Mouse (Mus musculus) common myeloid progenitor, adult 5-6 weeks (primary cell): ENCODE data around the gene Fer. TPM values are rescaled to one million over a fixed set of nuclear protein-coding genes. Genes with fewer than 3 reads are reported as not detected.
A peak's percentile ranks its signal among the peaks of the same experiment; 100 is the strongest.

Experiments used
- ATAC-seq: replicated peaks from 2 replicates; pipeline ENCODE4 v1.8.0; 2016; ENCODE audit warnings: low read depth, mild to moderate bottlenecking, moderate TSS enrichment, inconsistent platforms; ENCODE audit not compliant: poor library complexity, severe bottlenecking
- total RNA-seq: library from RNA; stranded (forward); fragments of 200-1000, 187-1606 nt; gene quantifications from 2 replicates; pipeline ENCODE4 v1.2.3, GENCODE M21; 2017

Gene Fer
- total RNA-seq, 1 experiment from 2014 or later = 13.6 TPM

DNA sequence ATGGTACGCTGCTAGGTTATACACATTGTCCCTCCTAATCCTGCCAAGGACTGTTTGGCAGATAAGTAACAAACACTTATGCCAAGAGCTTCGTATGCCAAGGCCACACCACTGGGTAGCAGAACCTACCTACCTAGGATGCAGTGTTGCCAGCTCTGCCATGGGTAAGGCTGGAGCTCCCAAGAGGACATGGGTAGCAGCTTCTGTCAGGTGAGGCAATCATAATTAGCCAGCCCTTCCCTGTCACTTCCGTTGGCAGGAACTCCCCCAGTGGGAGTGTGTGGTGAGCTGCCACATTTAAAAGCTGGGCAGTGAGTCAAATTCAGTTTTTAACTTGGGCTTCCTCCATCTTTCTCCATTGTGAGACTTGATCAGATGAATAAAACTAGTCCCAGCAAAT is 267.5 kb downstream of the Fer start:
- peak; percentile 90 for ATAC-seq

DNA sequence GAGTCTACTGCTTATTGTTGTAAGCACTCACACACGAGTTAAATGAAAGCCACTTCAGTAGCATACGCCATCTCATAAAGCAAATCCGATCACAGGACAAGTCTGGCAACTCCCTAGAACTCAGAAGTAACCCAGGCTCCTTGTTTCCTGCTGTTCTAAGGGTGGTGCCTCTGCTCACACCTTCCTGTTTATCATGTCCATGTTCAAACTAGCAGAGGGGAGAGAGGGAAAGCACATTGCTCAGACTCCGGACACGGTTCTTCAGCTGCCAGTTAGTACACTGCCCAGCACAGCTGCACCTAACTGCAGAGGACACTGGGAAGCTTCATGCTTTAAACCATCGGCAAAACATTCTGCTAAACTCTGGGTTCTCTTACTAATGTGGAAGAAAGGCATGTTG is 269.3 kb downstream of the Fer start:
- ATAC-seq = no peak

GRCm38 (mm10) chr17:64135941-64136650 is 273.2 kb downstream of the Fer start:
- ATAC-seq = no peak

GRCm38 (mm10) chr17:64138036-64138717 is 275.3 kb downstream of the Fer start:
- no peak for ATAC-seq

DNA sequence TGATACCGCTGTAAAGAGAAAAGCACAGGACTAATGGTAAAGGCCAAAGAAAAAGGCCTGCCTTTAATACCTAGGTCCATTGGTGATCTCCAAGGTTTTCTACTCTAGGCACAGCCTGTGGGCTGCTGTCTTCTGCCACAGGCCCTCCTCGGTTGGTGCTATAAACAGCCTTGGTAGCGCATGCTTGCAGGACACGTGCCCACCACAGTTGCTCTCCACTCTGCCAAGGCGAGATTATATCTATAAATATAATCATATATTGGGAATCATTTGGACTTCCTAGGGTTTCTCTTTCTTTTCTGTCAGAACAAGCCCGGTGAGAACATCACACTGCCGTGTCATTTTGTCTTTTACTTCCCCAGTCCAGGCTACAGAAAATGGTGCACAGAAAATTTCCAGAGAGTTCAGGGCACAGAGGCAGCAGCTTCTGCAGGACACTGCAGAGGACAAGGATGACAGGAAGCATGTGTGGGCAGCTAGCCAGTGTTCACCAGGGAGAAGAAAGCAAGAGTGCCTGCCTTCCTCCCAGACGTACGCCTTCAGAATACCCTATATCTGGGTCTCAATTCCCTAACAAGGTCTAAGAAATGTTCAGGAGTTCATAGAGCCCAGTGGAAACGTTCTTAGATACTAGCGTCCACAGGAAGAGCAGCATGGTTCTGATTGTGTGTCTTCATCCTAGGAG is 276.5 kb downstream of the Fer start:
- no peak for ATAC-seq

GRCm38 (mm10) chr17:64140063-64140850 is 277.4 kb downstream of the Fer start:
- no peak for ATAC-seq

- ATAC-seq = no peak
Observed at GRCm38 (mm10) chr17:64141856-64142255, 279.0 kb downstream of the Fer start.

DNA sequence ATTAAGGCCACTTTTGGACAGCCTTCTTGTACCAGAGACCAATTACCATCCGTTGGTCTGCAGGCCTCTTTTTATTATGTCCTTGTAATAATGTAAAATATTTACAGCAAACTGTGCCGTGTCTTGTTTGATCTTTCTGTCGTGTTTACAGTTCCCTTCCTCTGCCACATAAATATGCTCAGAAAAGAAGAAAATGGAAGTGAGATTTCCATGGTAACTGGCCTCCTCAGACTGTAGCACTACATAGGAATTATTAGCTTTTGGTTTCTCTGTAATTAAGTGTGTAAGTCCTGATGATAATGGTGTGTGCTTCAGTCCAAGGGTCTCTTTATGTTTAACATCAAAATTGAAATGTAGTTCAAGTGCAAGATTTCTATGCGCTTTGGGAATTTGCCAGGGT is 283.5 kb downstream of the Fer start:
- ATAC-seq = no peak

- ATAC-seq = no peak
Observed at GRCm38 (mm10) chr17:64150717-64151116, 287.9 kb downstream of the Fer start.

DNA sequence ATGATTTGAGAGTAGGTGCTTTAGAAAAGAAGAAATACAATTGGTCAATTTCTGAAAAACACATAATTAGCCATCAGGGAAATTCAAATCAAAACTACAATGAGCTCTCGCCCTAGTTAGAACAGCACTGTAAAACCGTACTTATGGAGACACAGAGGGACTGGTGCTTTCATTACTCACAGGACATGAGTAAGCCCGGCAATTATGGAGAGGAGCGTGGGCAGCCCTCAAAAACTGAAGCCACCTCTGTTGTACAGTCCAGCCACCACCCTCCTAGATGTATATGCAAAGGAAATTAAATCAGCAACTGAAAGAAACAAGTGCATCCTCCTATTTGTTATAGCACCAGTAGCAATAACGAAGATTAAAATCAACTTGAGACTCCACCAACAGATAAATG is 304.9 kb downstream of the Fer start:
- ATAC-seq = no peak

DNA sequence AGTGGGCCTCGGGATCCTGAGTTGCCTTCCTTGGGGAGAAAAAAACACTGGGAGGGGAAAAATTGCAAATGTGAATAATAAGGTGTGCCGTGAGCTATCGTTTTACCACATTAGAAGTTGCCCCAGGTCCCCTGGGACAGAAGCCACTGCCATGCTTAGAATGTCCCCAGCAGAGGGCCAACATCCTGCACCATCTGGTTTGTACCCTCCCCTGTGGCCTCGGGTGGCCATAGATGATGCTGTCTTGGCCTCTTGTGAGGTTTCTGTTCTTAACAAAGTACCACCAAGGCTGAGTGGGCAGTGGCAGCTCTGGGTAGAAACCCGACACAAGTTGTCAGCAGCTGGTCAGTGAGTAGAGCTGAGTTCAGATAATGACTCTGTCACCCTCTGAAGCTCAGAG is 307.2 kb downstream of the Fer start:
- no peak for ATAC-seq

- 0 out of 2 replicates have a peak, but pooled peaks have one; percentile 5 for ATAC-seq
Observed at GRCm38 (mm10) chr17:64172474-64172873, 309.6 kb downstream of the Fer start.

GRCm38 (mm10) chr17:64180546-64180945 is 317.7 kb downstream of the Fer start:
- ATAC-seq = no peak

DNA sequence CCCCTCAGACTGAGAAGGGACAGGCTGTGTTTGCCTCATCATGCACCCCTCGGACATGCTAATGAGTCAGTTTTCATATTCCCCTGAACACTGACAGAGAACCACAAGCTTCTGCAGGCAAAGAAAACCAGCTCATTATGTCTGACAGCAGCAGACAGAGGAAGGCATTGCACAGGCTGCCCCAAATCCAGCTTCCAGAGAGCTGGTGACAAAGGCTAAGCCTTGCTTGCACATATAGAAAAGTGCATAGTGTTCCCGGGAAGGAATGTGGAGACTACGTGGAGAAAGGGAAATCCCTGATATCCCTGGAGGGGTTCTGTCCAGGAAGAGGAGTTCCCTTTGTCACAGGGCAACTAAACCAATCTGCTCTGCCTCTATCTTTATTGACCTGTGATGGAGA is 318.4 kb downstream of the Fer start:
- ATAC-seq = no peak

DNA sequence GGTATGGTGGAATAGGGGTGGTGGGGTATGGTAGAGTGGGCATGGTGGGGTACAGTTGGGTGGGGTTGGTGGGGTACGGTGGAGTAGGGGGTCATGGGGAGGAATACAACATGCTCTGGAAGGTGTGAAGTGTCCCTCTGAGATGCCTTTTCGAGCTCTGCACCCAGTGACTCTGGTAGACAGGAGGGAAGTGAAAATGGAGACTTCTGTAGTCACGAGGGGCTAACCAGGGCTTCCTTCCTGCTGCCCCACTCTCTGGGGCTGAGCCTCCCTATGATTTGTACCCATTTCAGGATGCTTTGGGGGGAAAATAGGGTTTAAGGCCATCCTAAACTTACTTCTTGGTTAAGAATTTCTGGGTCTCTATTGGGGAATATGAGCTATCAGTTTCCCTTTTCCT is 319.7 kb downstream of the Fer start:
- no peak for ATAC-seq

DNA sequence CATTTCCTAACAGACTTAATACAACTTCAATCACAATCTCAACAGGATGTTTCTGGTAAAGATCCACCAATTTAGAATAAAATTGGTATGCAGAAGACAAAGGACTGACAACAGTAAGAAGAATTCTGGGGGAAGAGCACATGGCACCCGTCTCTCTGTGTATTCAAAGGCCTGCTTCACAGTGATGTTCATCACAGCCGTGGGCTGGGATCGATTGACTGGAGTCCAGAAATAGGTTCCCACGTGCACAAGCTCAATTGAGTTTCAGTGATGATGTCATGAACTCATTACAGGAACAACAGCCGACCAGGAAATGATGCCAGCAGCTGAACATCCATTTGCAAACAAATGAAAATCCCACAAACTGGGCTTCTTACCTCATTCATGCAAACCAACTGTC is 320.3 kb downstream of the Fer start:
- no peak for ATAC-seq

Other genes starting within 250 kb of the Fer start
- not detected in 2 replicates for gene A930002H24Rik, start 729 bp downstream of the Fer start, total RNA-seq